ENCODE assay signal across 13 mouse cellular contexts in genomic region chr12:80598236-80598635, GRCm38 (mm10). TPM values are rescaled to one million over a fixed set of nuclear protein-coding genes. Genes with fewer than 3 reads are reported as not detected.
DNase-seq lines count a peak whose midpoint lies in the region; ATAC-seq and TF ChIP-seq lines count a peak whose summit lies in the region.
"Had no signal": no experiment of that assay in that cellular context is flagged by ENCODE, and none has a peak within 500 bp of the region (broad histone marks: within the 10 kb centered on the region; RNA-seq: fewer than 3 reads in every experiment).

No protein-coding gene starts in this region.

- no peaks in the 10 kb centered on the region for H3K9me3 ChIP-seq in forebrain, embryonic 13.5 days (replicated peaks)
- no peaks in the 10 kb centered on the region for H3K9me3 ChIP-seq in forebrain, embryonic 10.5 days
- H3K9me3 ChIP-seq in forebrain, postnatal 0 days (ENCODE audit: low read length), result no peaks in the 10 kb centered on the region
- no peaks in the 10 kb centered on the region for H3K9me3 ChIP-seq in neural tube, embryonic 15.5 days (replicated peaks)
- H3K9me3 ChIP-seq: megakaryocyte, embryonic 14.5 days; neural tube, embryonic 12.5 days had no signal

- H3K4me3 ChIP-seq in forebrain, embryonic 13.5 days, result no peak overlapping the region
- H3K4me3 ChIP-seq in forebrain, embryonic 10.5 days, result no peak overlapping the region
- H3K4me3 ChIP-seq in left cerebral cortex, adult 2 months, result no peak overlapping the region
- no peak overlapping the region for H3K4me3 ChIP-seq in forebrain, postnatal 0 days (ENCODE audit: low read depth, low read length)
- no peak overlapping the region for H3K4me3 ChIP-seq in neural tube, embryonic 15.5 days (replicated peaks)
- H3K4me3 ChIP-seq: megakaryocyte, embryonic 14.5 days; neural tube, embryonic 12.5 days had no signal

- peak overlapping the region; percentile 60 for H3K27ac ChIP-seq in forebrain, embryonic 13.5 days
- H3K27ac ChIP-seq in forebrain, embryonic 10.5 days, result no peak overlapping the region
- H3K27ac ChIP-seq in left cerebral cortex, adult 2 months, result peak overlapping the region; percentile 67
- peak overlapping the region; percentile 43 for H3K27ac ChIP-seq in forebrain, postnatal 0 days (ENCODE audit: low read depth, low read length)
- peak overlapping the region; percentile 66 for H3K27ac ChIP-seq in neural tube, embryonic 15.5 days (replicated peaks)
- H3K27ac ChIP-seq: liver, embryonic 14.5 days; neural tube, embryonic 12.5 days had no signal

- intact Hi-C loops in left cerebral cortex, adult 2 months (cut with DNase I), result no loop called here
- intact Hi-C loops in left cerebral cortex, postnatal 4 days (cut with DNase I), result loop anchor here (10.0 kb wide), 1 partner anchor 73 kb away; no protein-coding TSS in a partner anchor

- H3K4me2 ChIP-seq in forebrain, embryonic 13.5 days, result no peak overlapping the region
- no peak overlapping the region for H3K4me2 ChIP-seq in forebrain, postnatal 0 days (ENCODE audit: low read depth)
- H3K4me2 ChIP-seq in neural tube, embryonic 15.5 days, result no peak overlapping the region
- H3K4me2 ChIP-seq: neural tube, embryonic 12.5 days had no signal

- no peak for TF ChIP-seq CTCF in left cerebral cortex, adult 2 months (IDR thresholded peaks at IDR 0.05)
- TF ChIP-seq CTCF in forebrain, postnatal 0 days (IDR thresholded peaks at IDR 0.05; ENCODE audit: low read depth), result no peak

- H3K4me1 ChIP-seq in forebrain, embryonic 13.5 days, result 0 out of 2 replicates have a peak, but pooled peaks cover 5% of the 10 kb centered on the region
- H3K4me1 ChIP-seq in forebrain, embryonic 10.5 days, result peaks cover 12% of the 10 kb centered on the region; the same call in 1 of the 2 replicates
- H3K4me1 ChIP-seq in forebrain, postnatal 0 days (ENCODE audit: insufficient read depth), result no peaks in the 10 kb centered on the region
- H3K4me1 ChIP-seq in neural tube, embryonic 15.5 days, result peaks cover 13% of the 10 kb centered on the region
- H3K4me1 ChIP-seq: neural tube, embryonic 12.5 days had no signal

- peaks cover 50% of the 10 kb centered on the region for H3K36me3 ChIP-seq in forebrain, embryonic 13.5 days (ENCODE audit: poor library complexity, severe bottlenecking)
- H3K36me3 ChIP-seq in forebrain, embryonic 10.5 days (replicated peaks), result peaks cover 88% of the 10 kb centered on the region
- peaks cover 26% of the 10 kb centered on the region for H3K36me3 ChIP-seq in forebrain, postnatal 0 days (ENCODE audit: insufficient read depth)
- H3K36me3 ChIP-seq in neural tube, embryonic 15.5 days, result peaks cover 30% of the 10 kb centered on the region

- WGBS in forebrain, embryonic 13.5 days, result 55% methylated on average over 7 of the region's 7 CpGs
- 50% methylated on average over 7 of the region's 7 CpGs for WGBS in forebrain, embryonic 10.5 days
- WGBS in forebrain, postnatal 0 days, result 31% methylated on average over 7 of the region's 7 CpGs
- 22% methylated on average over 7 of the region's 7 CpGs for WGBS in neural tube, embryonic 15.5 days

- H3K9ac ChIP-seq in forebrain, embryonic 13.5 days, result no peak overlapping the region
- no peak overlapping the region for H3K9ac ChIP-seq in forebrain, postnatal 0 days
- H3K9ac ChIP-seq in neural tube, embryonic 15.5 days (replicated peaks), result no peak overlapping the region
- H3K9ac ChIP-seq: liver, embryonic 14.5 days; neural tube, embryonic 12.5 days had no signal

- no peaks in the 10 kb centered on the region for H3K27me3 ChIP-seq in forebrain, embryonic 13.5 days
- H3K27me3 ChIP-seq in forebrain, embryonic 10.5 days (ENCODE audit: poor library complexity, severe bottlenecking), result no peaks in the 10 kb centered on the region
- no peaks in the 10 kb centered on the region for H3K27me3 ChIP-seq in forebrain, postnatal 0 days (ENCODE audit: insufficient read depth, low read length)
- H3K27me3 ChIP-seq in neural tube, embryonic 15.5 days (replicated peaks), result no peaks in the 10 kb centered on the region
- H3K27me3 ChIP-seq: neural tube, embryonic 12.5 days had no signal

- no peak for DNase-seq in forebrain, embryonic 10.5 days (ENCODE audit: extremely low spot score, low spot score)
- DNase-seq in left cerebral cortex, adult 2 months (ENCODE audit: extremely low spot score in 1 of 2, low spot score in 2 of 2), result no peak
- no peak for DNase-seq in left cerebral cortex, postnatal 4 days
- DNase-seq in forebrain, postnatal 0 days, result no peak
- no peak for DNase-seq in Muller cell, postnatal 12 days (ENCODE audit: inconsistent ontology term)
- DNase-seq in adrenal gland, postnatal 25 days, result no peak
- DNase-seq: B cell, adult 2 months had no signal

- ATAC-seq in forebrain, embryonic 13.5 days, result no peak
- 0 out of 2 replicates have a peak, but pooled peaks have one; percentile 13 for ATAC-seq in forebrain, postnatal 0 days
- no peak for ATAC-seq in neural tube, embryonic 15.5 days (ENCODE audit: low FRiP score)
- ATAC-seq: inflammation-experienced regulatory T-cells, adult 6 months had no signal

RNA-seq across cellular contexts. Expression of gene Slc39a9, which starts 45.4 kb away (rescaled TPM):
- 20.2 and 23.8 TPM in 2 replicates for polyA plus RNA-seq in forebrain, embryonic 13.5 days (2015; fragmentation: Nextera tagmentation; extraction: Ambion mirVana)
- 28.5 and 31.1 TPM in 2 replicates for polyA plus RNA-seq in forebrain, embryonic 10.5 days (2016; fragmentation: Nextera tagmentation; extraction: Ambion mirVana)
- total RNA-seq in left cerebral cortex, adult 2 months (2021), result 10 to 100 TPM; 36.6 to 40.8 TPM
- total RNA-seq in left cerebral cortex, postnatal 4 days (2021), result 10 to 100 TPM; 39.2 to 43.1 TPM
- 14.0 and 19.4 TPM in 2 replicates for total RNA-seq in forebrain, postnatal 0 days (2014; rRNA removed)
- 15.0 and 20.7 TPM in 2 replicates for polyA plus RNA-seq in forebrain, postnatal 0 days (2015; fragmentation: Nextera tagmentation; extraction: Ambion mirVana)
- polyA plus RNA-seq in neural tube, embryonic 15.5 days (2015; fragmentation: Nextera tagmentation; extraction: Ambion mirVana), result 22.6 and 25.5 TPM in 2 replicates
- 44.5 and 48.4 TPM in 2 replicates for total RNA-seq in adrenal gland, postnatal 25 days (2021)

RNA-seq across cellular contexts. Expression of gene Erh, which starts 45.9 kb away (rescaled TPM):
- polyA plus RNA-seq in forebrain, embryonic 13.5 days (2015; fragmentation: Nextera tagmentation; extraction: Ambion mirVana), result 434 and 477 TPM in 2 replicates
- polyA plus RNA-seq in forebrain, embryonic 10.5 days (2016; fragmentation: Nextera tagmentation; extraction: Ambion mirVana), result 542 and 544 TPM in 2 replicates
- total RNA-seq in left cerebral cortex, adult 2 months (2021), result 10 to 100 TPM; 33.7 to 36.8 TPM
- 10 to 100 TPM; 87.2 to 99.7 TPM for total RNA-seq in left cerebral cortex, postnatal 4 days (2021)
- 85.6 and 106 TPM in 2 replicates for total RNA-seq in forebrain, postnatal 0 days (2014; rRNA removed)
- 285 and 329 TPM in 2 replicates for polyA plus RNA-seq in forebrain, postnatal 0 days (2015; fragmentation: Nextera tagmentation; extraction: Ambion mirVana)
- polyA plus RNA-seq in neural tube, embryonic 15.5 days (2015; fragmentation: Nextera tagmentation; extraction: Ambion mirVana), result 258 and 270 TPM in 2 replicates
- 46.9 and 50.2 TPM in 2 replicates for total RNA-seq in adrenal gland, postnatal 25 days (2021)
